Mouse (Mus musculus): Measurements from ENCODE around the gene Mylk3.
A peak's percentile ranks its signal among the peaks of the same experiment; 100 is the strongest.

Gene Mylk3

DNA sequence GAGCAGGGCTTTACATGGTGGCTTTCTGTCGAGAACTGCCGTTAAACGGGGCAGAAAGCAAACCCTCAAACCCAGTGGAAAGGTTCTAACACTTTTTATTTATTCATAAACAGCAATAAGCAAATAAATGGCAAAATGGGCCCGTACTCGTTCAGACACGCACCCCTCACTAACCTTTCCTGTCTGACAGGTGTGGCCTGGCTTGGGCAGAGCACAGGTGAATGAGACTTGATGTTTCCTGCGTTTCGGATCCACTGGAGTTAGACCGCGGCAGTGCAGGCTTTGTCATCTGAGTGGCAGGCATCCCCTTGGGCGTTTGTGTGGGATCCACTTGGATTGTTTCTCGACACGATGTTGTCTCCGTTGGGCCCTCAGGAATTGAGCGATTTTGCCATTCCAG is 64.2 kb downstream of the Mylk3 start:
- DNase-seq (ENCODE audit: low read depth, low spot score), result peak; percentile 10

- no peak for DNase-seq (ENCODE audit: low read depth, low spot score)
Observed at GRCm38 (mm10) chr8:85318534-85318933, 67.6 kb downstream of the Mylk3 start.

DNA sequence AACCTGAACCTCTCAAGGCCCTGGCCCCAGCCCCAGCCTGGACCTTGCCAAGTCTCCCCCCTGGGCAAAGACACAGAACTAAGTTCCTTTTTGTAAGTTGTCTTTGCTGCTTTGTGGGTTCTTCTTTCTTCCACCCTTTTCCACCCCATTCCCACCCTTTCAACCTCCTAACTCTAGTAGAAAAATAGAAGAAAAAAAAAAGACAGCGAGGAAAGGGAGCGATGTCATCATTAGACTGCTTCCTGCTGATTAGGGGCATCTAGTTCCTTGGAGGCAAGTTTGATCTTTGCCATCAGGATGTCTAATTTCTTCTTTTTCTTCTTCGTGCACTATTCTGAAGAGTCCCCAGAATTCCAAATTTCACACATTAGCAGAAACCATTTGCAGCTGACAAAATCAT is 73.1 kb downstream of the Mylk3 start:
- no peak for DNase-seq (ENCODE audit: low read depth, low spot score)

DNA sequence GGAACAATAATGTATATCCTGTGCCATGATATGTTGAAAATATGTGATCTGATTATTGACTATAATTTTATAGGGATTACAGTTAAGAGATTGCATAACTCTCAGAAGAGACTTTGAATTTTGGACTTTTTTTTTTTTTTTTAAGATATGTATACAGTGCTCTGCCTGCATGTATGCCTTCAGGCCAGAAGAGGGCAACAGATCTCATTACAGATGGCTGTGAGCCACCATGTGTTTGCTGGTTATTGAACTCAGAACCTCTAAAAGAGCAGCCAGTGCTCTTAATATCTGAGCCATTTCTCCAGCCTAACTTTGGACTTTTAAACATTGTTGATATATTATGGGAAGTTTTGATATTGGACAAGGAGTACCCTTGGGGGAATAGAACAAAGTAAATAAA is 74.4 kb downstream of the Mylk3 start:
- peak; percentile 43 for DNase-seq (ENCODE audit: low read depth, low spot score)

GRCm38 (mm10) chr8:85308564-85308963 is 77.6 kb downstream of the Mylk3 start:
- DNase-seq (ENCODE audit: low read depth, low spot score), result no peak

DNA sequence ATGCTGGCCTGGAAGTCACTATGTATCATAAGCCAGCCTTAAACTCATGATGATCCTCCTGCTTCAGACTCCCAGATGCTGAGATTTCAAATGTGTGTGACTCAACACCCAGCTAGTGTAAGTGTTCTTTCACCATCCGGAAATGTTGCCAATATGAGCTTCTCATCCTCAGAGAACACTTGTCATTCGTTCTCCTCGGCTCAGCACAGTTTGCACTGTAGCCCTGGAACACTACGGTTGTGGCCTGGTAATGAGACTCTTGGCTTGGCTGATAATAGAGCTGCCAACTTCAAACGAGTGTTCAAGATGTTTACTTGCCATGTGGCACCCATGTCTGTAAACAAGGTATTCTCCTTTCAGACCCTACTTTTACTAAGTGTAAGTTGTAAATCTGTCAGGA is 82.6 kb downstream of the Mylk3 start:
- no peak for DNase-seq (ENCODE audit: low read depth, low spot score)

DNA sequence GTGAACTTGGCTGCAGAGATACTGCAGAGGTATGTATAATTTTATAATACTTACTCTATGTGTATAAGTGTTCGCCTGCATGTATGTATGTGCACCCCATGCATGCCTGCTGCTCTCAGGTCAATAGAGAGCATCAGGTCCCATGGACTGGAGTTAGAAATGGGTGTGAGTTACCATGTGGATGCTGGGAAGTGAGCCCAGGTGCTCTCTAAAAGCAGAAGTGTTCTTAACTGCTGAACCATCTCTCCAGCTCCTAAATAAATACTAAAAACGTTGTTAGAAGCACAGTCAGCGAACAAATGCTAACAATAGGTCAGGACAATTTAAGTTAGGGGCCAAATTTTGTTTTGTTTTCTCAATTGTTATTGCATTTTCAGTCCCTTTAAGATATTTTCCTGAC is 83.2 kb downstream of the Mylk3 start:
- no peak for DNase-seq (ENCODE audit: low read depth, low spot score)

- DNase-seq (ENCODE audit: low read depth, low spot score), result no peak
Observed at GRCm38 (mm10) chr8:85301941-85302340, 84.2 kb downstream of the Mylk3 start.

DNA sequence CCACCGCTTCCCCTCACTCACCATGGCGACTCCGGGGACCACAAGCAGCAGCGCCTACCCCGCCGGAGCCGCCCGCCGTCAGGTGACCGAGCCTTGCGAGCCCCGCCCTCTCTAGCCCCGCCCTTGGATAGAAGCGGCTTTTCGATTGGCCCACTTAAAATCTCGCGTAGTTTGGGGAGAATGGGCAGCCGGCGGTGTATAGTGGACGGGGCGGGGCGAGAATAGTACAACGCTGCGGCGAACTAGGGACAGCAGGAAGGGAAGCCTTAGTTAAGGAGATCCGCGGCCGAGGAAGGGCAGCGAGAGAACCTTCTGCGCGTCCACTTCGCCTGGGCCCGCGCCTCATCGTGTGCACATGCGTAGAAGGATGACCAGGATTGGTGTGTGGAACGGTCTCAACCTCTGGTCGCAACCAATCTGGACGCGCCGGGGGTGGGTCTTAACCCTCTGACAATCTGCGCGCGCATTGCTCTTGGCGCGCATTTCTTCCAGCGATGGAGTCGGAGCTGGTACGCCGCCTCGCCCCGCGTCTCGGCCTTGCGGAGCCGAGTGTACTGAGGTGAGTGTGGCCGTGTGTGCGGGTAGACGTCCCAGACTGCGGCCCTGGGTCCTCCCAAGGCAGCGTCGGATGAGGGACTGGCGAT is 86.6 kb downstream of the Mylk3 start, which contains the start of the genes Orc6 and Vps35:
Orc6 (plus strand) TSS at position 199 of the 644 bp plus-strand sequence.
Vps35 (minus strand) TSS at position 369 of the 644 bp plus-strand sequence.
- DNase-seq (ENCODE audit: low read depth, low spot score), result peak; percentile 98

GRCm38 (mm10) chr8:85298600-85299433 is 87.3 kb downstream of the Mylk3 start:
- DNase-seq (ENCODE audit: low read depth, low spot score), result peak; percentile 52

DNA sequence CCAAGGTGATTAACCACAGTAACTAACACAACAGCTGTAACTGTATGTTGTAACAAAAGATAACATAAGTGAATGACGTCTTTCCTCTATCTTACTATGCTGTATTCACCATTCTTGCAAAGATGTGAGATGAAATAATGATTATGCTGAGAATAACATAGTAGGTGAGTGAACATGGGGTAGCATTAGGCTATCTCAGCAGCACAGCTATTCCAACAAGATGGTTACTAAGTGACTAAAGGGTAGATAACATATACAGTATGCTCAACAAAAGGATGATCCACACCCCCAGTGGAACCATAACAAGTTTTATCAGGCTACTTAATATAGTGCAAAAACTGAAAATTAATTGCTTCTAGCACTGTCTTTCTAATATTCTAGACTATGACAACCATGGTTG is 99.3 kb downstream of the Mylk3 start:
- DNase-seq (ENCODE audit: low read depth, low spot score), result no peak
